Mouse (Mus musculus): ENCODE data around the gene Gosr2. TPM values are rescaled to one million over a fixed set of nuclear protein-coding genes. Genes with fewer than 3 reads are reported as not detected.

The Gosr2 gene
- polyA plus RNA-seq, 1 experiment, result 21.0 TPM

GRCm38 (mm10) chr11:103635481-103635880, 62.2 kb downstream of the Gosr2 start:
- H3K4me3 ChIP-seq (replicated peaks; ENCODE audit: control insufficient read depth, low read depth, low read length), result no peak overlapping the region
- H3K4me1 ChIP-seq (ENCODE audit: control insufficient read depth, insufficient read depth, low read length), result no peaks in the 10 kb centered on the region
- WGBS, result 53% methylated on average over 3 of the region's 3 CpGs
- TF ChIP-seq POLR2A (IDR thresholded peaks at IDR 0.05; ENCODE audit: borderline replicate concordance, control insufficient read depth, low read depth, low read length) (no peak), CTCF (IDR thresholded peaks at IDR 0.05; ENCODE audit: control insufficient read depth, insufficient read depth, low read length) (no peak)
- H3K27ac ChIP-seq (ENCODE audit: control insufficient read depth, insufficient read depth, low read depth, low read length, poor library complexity), result no peak overlapping the region

GRCm38 (mm10) chr11:103634806-103635205, 62.9 kb downstream of the Gosr2 start:
- 79% methylated on average over 7 of the region's 7 CpGs for whole genome bisulfite sequencing
- no peaks in the 10 kb centered on the region for H3K4me1 ChIP-seq (ENCODE audit: control insufficient read depth, insufficient read depth, low read length)
- TF ChIP-seq CTCF (IDR thresholded peaks at IDR 0.05; ENCODE audit: control insufficient read depth, insufficient read depth, low read length) (no peak), POLR2A (IDR thresholded peaks at IDR 0.05; ENCODE audit: borderline replicate concordance, control insufficient read depth, low read depth, low read length) (no peak)
- no peak overlapping the region for H3K27ac ChIP-seq (ENCODE audit: control insufficient read depth, insufficient read depth, low read depth, low read length, poor library complexity)
- H3K4me3 ChIP-seq (replicated peaks; ENCODE audit: control insufficient read depth, low read depth, low read length), result no peak overlapping the region

- no peak overlapping the region for H3K27ac ChIP-seq (ENCODE audit: control insufficient read depth, insufficient read depth, low read depth, low read length, poor library complexity)
- TF ChIP-seq CTCF (IDR thresholded peaks at IDR 0.05; ENCODE audit: control insufficient read depth, insufficient read depth, low read length) (no peak), POLR2A (IDR thresholded peaks at IDR 0.05; ENCODE audit: borderline replicate concordance, control insufficient read depth, low read depth, low read length) (no peak)
- no peak overlapping the region for H3K4me3 ChIP-seq (replicated peaks; ENCODE audit: control insufficient read depth, low read depth, low read length)
- 79% methylated on average over 23 of the region's 23 CpGs for WGBS
- no peaks in the 10 kb centered on the region for H3K4me1 ChIP-seq (ENCODE audit: control insufficient read depth, insufficient read depth, low read length)
These were observed 70.2 kb downstream of the Gosr2 start for GRCm38 (mm10) chr11:103627453-103627852.

Other genes with a start within 250 kb of the Gosr2 start
- not detected in 2 replicates for gene Lrrc37a, start 193.3 kb downstream of the Gosr2 start, polyA plus RNA-seq (2011; ENCODE audit: insufficient read depth, insufficient read length, low replicate concordance, missing spikeins)
- not detected in 2 replicates for gene Gm884, start 76.8 kb downstream of the Gosr2 start, polyA plus RNA-seq (2011; ENCODE audit: insufficient read depth, insufficient read length, low replicate concordance, missing spikeins)
- gene Lyzl6, start 59.0 kb downstream of the Gosr2 start, polyA plus RNA-seq (2011; ENCODE audit: insufficient read depth, insufficient read length, low replicate concordance, missing spikeins), result not detected in 2 replicates
- not detected in 2 replicates for gene Rprml, start 48.3 kb downstream of the Gosr2 start, polyA plus RNA-seq (2011; ENCODE audit: insufficient read depth, insufficient read length, low replicate concordance, missing spikeins)
- gene Wnt9b, start 51.9 kb upstream of the Gosr2 start, polyA plus RNA-seq (2011; ENCODE audit: insufficient read depth, insufficient read length, low replicate concordance, missing spikeins), result not detected in 2 replicates
- gene Wnt3, start 76.3 kb upstream of the Gosr2 start, polyA plus RNA-seq (2011; ENCODE audit: insufficient read depth, insufficient read length, low replicate concordance, missing spikeins), result 0.41 TPM in 1 of 2 replicates, not detected in the other